Mouse (Mus musculus) cerebellum, adult 2 months (tissue): Measurements from ENCODE around the gene 5330417H12Rik. TPM values are rescaled to one million over a fixed set of nuclear protein-coding genes. Genes with fewer than 3 reads are reported as not detected.

ENCODE experiments used
- DNase-seq, 2 experiments: peaks; one replicate each; pipeline ENCODE4 v3.0.0; 2021
- H3K27ac ChIP-seq: fragments of 200-500 bp; 2 replicates; pipeline ENCODE4 v1.5.1; 2012; ENCODE audit warnings: low read length, control low read depth, inconsistent platforms; ENCODE audit not compliant: insufficient read depth
- H3K27me3 ChIP-seq: fragments of 200-500 bp; 2 replicates; pipeline ENCODE4 v1.6.1; 2012; ENCODE audit warnings: inconsistent platforms, mild to moderate bottlenecking, low read length, moderate library complexity; ENCODE audit not compliant: control insufficient read depth, insufficient read depth
- H3K4me1 ChIP-seq: fragments of 200-500 bp; 2 replicates; pipeline ENCODE4 v1.6.1; 2011; ENCODE audit warnings: low read length; ENCODE audit not compliant: control insufficient read depth, insufficient read depth
- H3K4me3 ChIP-seq: fragments of 200-500 bp; replicated peaks from 2 replicates; pipeline ENCODE3; 2011; ENCODE audit warnings: mild to moderate bottlenecking, low read depth, low read length, control low read depth; ENCODE audit not compliant: insufficient read depth
- CTCF ChIP-seq: fragments of 200-500 bp; IDR thresholded peaks from 2 replicates; pipeline ENCODE4 v1.5.1; 2011; ENCODE audit warnings: low read depth, mild to moderate bottlenecking, control low read depth, low read length, moderate library complexity, borderline replicate concordance; ENCODE audit not compliant: insufficient read depth
- POLR2A ChIP-seq: fragments of 200-500 bp; IDR thresholded peaks from 2 replicates; pipeline ENCODE4 v1.6.1; 2011; ENCODE audit warnings: low read length, control low read depth, borderline replicate concordance; ENCODE audit not compliant: insufficient read depth
- WGBS: fragments of 180-500 bp; shearing (Covaris S2); methylation state at CpG from one replicate; pipeline ENCODE4 v1.1.7; 2018; 5-methylcytosine and 5-hydroxymethylcytosine counted together
- polyA plus RNA-seq: library from polyadenylated mRNA; depleted of rRNA; stranded (reverse); fragments of >200 nt; gene quantifications from 2 replicates; pipeline ENCODE4 v1.2.3, GENCODE M21; 2012

The 5330417H12Rik gene
- polyA plus RNA-seq, 1 experiment, result not detected

DNA sequence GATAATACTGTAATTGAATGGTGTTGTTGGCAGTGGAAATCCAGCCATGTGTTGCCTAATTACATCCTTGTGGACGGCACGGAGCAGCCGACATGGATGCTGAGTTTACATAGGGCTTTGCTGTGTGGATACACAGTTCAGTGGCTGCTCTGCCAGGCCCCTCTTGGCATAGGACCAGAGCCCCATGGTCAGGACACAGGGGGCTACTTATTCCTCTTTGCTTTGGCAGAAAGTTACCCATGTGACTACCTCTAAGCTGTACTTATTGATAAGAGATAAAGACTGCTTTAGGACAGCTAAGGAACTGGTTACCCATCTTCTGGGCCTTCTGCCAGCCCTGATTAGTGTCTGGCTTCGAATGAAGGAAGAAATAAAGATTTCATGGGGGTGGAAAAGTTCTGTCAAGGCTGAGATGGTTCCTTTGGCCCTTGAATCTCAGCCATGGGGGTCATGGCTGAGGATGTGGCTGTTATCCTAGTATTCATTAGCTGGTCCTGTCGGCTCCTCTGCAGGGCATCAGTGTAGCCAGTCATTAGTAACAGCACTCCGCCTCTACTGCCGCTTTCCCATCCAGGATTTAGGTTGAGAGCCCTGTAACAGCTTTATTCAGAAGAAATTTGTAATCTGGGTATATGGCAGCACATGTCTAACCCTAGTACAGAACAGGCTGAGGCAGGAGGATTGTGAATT, 17.8 kb upstream of the 5330417H12Rik start:
- WGBS, result 21% methylated on average over 7 of the region's 7 CpGs
- TF ChIP-seq CTCF, result no peak
- TF ChIP-seq POLR2A, result no peak
- Histone ChIP-seq H3K4me3 (no peak overlapping the region), H3K27me3 (no peaks in the 10 kb centered on the region), H3K4me1 (no peaks in the 10 kb centered on the region), H3K27ac (no peak overlapping the region)
- DNase-seq, result no peak

- Histone ChIP-seq H3K4me1 (no peaks in the 10 kb centered on the region), H3K27me3 (no peaks in the 10 kb centered on the region; the same call in 1 of the 2 replicates), H3K27ac (no peak overlapping the region), H3K4me3 (no peak overlapping the region)
- TF ChIP-seq CTCF (no peak), POLR2A (no peak)
- WGBS, result 87% methylated on average over 5 of the region's 5 CpGs
- no peak for DNase-seq
These were observed 13.1 kb upstream of the 5330417H12Rik start for GRCm38 (mm10) chr7:107638026-107638425.

DNA sequence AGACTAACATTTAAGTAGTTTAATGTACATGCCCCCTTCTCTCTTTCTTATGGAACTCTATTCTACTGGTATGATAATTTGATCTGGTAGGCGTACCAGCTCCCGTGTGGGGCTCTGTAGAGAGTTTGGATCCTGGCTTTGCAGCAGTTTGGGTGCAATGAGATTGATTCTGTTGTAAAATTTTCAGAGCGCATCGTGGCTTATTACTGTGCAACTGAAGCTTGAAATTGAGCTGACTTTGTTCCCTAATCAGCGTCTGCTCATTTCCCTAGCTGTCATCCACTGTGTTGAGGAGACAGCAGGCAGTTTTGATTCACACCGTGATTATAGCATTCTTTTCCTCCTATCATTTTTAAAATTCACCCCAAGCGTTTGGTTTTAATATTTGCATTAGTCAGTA, 12.4 kb upstream of the 5330417H12Rik start:
- Histone ChIP-seq H3K4me3 (no peak overlapping the region), H3K4me1 (no peaks in the 10 kb centered on the region), H3K27me3 (no peaks in the 10 kb centered on the region; the same call in 1 of the 2 replicates), H3K27ac (no peak overlapping the region)
- DNase-seq, result no peak
- WGBS, result 55% methylated on average over 7 of the region's 7 CpGs
- TF ChIP-seq POLR2A (no peak), CTCF (no peak)

GRCm38 (mm10) chr7:107633201-107633600, 8.2 kb upstream of the 5330417H12Rik start:
- no peaks in the 10 kb centered on the region; the same call in 1 of the 2 replicates for H3K27me3 ChIP-seq
- no peak for TF ChIP-seq CTCF
- H3K27ac ChIP-seq, result no peak overlapping the region
- WGBS, result 84% methylated on average over 4 of the region's 4 CpGs
- H3K4me1 ChIP-seq, result no peaks in the 10 kb centered on the region
- H3K4me3 ChIP-seq, result no peak overlapping the region
- DNase-seq, result no peak

- H3K4me1 ChIP-seq, result no peaks in the 10 kb centered on the region
- no peak overlapping the region for H3K4me3 ChIP-seq
- DNase-seq, result no peak
- TF ChIP-seq CTCF, result no peak
- TF ChIP-seq POLR2A, result no peak
- no peak overlapping the region for H3K27ac ChIP-seq
- no peaks in the 10 kb centered on the region for H3K27me3 ChIP-seq
These were observed 3.4 kb upstream of the 5330417H12Rik start for GRCm38 (mm10) chr7:107628383-107628782.

DNA sequence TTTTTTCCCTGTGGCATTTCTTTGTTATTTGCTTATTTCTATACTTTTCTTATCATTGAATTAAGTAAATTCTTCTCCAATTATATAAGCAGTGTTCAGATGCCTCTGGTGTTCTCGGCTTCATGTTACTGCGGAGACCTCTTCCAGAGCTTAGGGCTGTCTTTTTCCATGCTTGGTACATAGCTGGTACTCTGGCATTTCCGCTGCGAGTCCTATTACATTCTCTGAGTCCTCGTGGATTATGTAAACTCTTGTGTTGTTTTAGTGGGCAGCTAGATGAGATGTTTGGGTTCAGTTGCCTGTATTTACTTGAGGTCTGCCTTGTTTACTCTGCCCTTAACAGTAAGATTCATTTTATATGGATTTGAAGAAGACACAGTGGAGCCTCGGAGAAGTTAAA, 820 bp upstream of the 5330417H12Rik start:
- TF ChIP-seq CTCF, result no peak

DNA sequence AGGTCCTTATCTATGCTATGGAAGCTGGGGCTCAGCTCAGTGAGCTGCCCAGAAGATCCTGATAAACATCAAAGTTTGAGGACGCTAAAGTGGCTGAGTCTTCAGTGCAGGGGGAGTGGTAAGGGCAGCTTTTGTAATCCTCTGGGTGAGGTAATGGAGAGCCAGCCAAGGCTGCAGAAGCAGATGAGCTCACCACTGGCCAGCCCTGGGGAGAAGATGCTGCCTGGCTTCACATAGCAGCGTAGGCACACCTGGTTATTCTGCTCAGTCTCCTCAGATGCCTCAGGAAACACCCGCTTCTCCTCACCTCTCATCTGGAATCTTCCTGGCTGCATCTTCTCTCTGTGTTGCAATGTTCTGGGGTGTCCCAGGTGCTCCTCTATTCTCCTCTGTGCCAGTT, 529 bp downstream of the 5330417H12Rik start:
- Histone ChIP-seq H3K27me3 (no peaks in the 10 kb centered on the region), H3K4me1 (no peaks in the 10 kb centered on the region), H3K27ac (no peak overlapping the region), H3K4me3 (no peak overlapping the region)
- DNase-seq, result no peak
- WGBS, result 68% methylated on average over 3 of the region's 3 CpGs
- TF ChIP-seq POLR2A, result no peak
- no peak for TF ChIP-seq CTCF

More for the DNA sequence above, 820 bp upstream of the 5330417H12Rik start:
- Histone ChIP-seq H3K27me3 (no peaks in the 10 kb centered on the region), H3K27ac (no peak overlapping the region), H3K4me3 (no peak overlapping the region), H3K4me1 (no peaks in the 10 kb centered on the region)
- 88% methylated on average over 6 of the region's 6 CpGs for WGBS
- DNase-seq, result no peak

GRCm38 (mm10) chr7:107620137-107620536, 4.8 kb downstream of the 5330417H12Rik start:
- Histone ChIP-seq H3K4me3 (no peak overlapping the region), H3K27ac (no peak overlapping the region), H3K27me3 (no peaks in the 10 kb centered on the region), H3K4me1 (no peaks in the 10 kb centered on the region)
- DNase-seq, result no peak
- WGBS, result 75% methylated on average over 3 of the region's 3 CpGs
- no peak for TF ChIP-seq POLR2A
- TF ChIP-seq CTCF, result no peak
